Mouse (Mus musculus) heart, embryonic 14.5 days (tissue): Measurements from ENCODE around the gene Atp6v0e. TPM values are rescaled to one million over a fixed set of nuclear protein-coding genes. Genes with fewer than 3 reads are reported as not detected.

ENCODE experiments used
- ATAC-seq: fragments of 200-750 bp; cut with Nextera tagmentation; 2 replicates; pipeline ENCODE4 v1.8.0; 2017; ENCODE audit warnings: low read depth, moderate TSS enrichment; ENCODE audit not compliant: insufficient number of reproducible peaks, insufficient read depth, low FRiP score
- H3K27ac ChIP-seq, 2 experiments: fragments of 200-500 bp in 1 of 2; fragments of 300-500 bp in 1 of 2; sonication (generic) in 1 of 2; replicated peaks in 1 of 2; 2 replicates each; pipeline ENCODE4 v1.5.1; 2012 to 2014; ENCODE audit warnings: low read depth in 2 of 2, low read length in 2 of 2, control low read depth in 1 of 2, mild to moderate bottlenecking in 1 of 2, mixed read lengths in 1 of 2; ENCODE audit not compliant: control insufficient read depth in 1 of 2, insufficient read depth in 1 of 2
- H3K27me3 ChIP-seq: fragments of 300-500 bp; sonication (generic); 2 replicates; pipeline ENCODE4 v1.6.1; 2014; ENCODE audit warnings: mild to moderate bottlenecking, low read length, control low read depth; ENCODE audit not compliant: control insufficient read depth, insufficient read depth
- H3K36me3 ChIP-seq: fragments of 300-500 bp; sonication (generic); 2 replicates; pipeline ENCODE4 v1.6.1; 2014; ENCODE audit warnings: mild to moderate bottlenecking, control low read depth, low read length, mixed read lengths; ENCODE audit not compliant: control insufficient read depth, insufficient read depth
- H3K4me1 ChIP-seq, 2 experiments: fragments of 200-500 bp in 1 of 2; fragments of 300-500 bp in 1 of 2; sonication (generic) in 1 of 2; 2 replicates each; pipeline ENCODE4 v1.6.1; 2012 to 2014; ENCODE audit warnings: low read length in 2 of 2, control low read depth in 1 of 2, mixed read lengths in 1 of 2; ENCODE audit not compliant: control insufficient read depth in 2 of 2, insufficient read depth in 2 of 2
- H3K4me2 ChIP-seq: fragments of 300-500 bp; sonication (generic); 2 replicates; pipeline ENCODE4 v1.6.1; 2014; ENCODE audit warnings: mild to moderate bottlenecking, low read length
- H3K4me3 ChIP-seq, 2 experiments: fragments of 200-500 bp in 1 of 2; fragments of 300-500 bp in 1 of 2; sonication (generic) in 1 of 2; 2 replicates each; pipeline ENCODE4 v1.5.1; 2012 to 2014; ENCODE audit warnings: low read length in 2 of 2, mild to moderate bottlenecking in 2 of 2, control low read depth in 1 of 2, low read depth in 1 of 2, moderate library complexity in 1 of 2; ENCODE audit not compliant: control insufficient read depth in 1 of 2, insufficient read depth in 1 of 2
- H3K9ac ChIP-seq: fragments of 300-500 bp; sonication (generic); 2 replicates; pipeline ENCODE4 v1.6.1; 2014; ENCODE audit warnings: mild to moderate bottlenecking, low read length
- H3K9me3 ChIP-seq: fragments of 300-500 bp; sonication (generic); 2 replicates; pipeline ENCODE4 v1.6.1; 2016; ENCODE audit warnings: low read length, control low read depth; ENCODE audit not compliant: control insufficient read depth
- WGBS: fragments of 180-500 bp; shearing (Covaris S2); extraction: QIAGEN DNeasy Blood & Tissue Kit; methylation state at CpG from one replicate; pipeline ENCODE4 v1.1.7; 2014; 5-methylcytosine and 5-hydroxymethylcytosine counted together
- polyA plus RNA-seq: library from polyadenylated mRNA; unstranded; fragments of >200 nt; fragmentation: Nextera tagmentation; extraction: Ambion mirVana; gene quantifications from 2 replicates; pipeline ENCODE4 v1.2.1, GENCODE M21; 2014

The Atp6v0e gene
- polyA plus RNA-seq, 1 experiment from 2014 or later, result 227 TPM

DNA sequence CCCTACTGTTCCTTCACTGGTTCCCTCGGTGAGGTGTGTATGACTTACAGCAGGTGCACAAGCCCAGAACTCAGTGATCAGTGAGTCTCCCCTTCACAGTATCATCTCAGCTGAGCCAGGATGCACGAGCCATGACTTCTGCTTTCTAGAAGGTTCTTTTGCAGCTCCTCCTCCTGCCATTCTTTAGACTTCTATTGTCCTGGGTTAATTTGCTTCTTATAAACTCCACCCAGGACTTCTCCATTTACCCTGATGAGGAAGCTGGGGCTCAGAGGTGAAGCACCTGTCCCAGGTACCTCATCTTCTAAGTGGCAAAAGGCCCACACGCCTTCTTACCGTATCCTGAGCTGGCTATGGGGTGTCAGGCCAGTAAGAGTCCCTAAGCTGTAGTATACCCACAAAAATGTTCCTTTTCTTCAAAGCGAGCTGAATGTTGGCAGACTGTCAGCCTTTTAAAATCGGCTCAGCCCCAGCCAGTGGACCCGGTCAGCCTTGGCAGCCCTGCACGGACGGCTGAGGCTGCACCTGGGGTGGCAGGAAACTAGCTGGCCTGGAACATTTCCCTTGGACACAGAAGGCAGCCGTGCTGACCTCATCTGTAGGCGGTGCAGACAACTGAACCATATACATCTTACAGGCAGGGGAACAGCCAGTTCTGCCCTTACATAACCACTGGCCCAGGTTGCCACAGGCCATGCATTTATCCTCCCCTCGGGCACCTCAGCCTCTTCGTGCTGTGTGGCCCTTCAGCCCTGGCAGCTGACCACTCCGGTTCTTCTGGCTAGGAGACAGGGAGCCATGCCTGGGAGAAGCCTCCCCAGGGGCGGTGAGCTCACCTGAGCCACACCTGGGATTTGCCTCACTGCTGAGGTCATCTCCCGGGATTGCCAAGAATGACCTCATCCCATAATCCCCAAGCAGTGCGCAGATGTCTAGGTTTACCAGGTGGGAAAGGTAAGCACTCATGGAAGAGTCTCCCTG lies 42.0 kb upstream of the Atp6v0e start:
- H3K4me3 ChIP-seq, result no peak overlapping the region
- no peak overlapping the region for H3K9ac ChIP-seq
- H3K4me1 ChIP-seq, result peaks cover 4 to 26% of the 10 kb centered on the region in 2 experiments; a peak in 2 of 4 replicates
- 77% methylated on average over 17 of the region's 17 CpGs for WGBS
- H3K27ac ChIP-seq, result peak overlapping the region; percentile 36 to 46; a peak in 3 of 4 replicates
- peak; percentile 68; the same call in 1 of the 2 replicates for ATAC-seq
- H3K4me2 ChIP-seq, result no peak overlapping the region
- no peaks in the 10 kb centered on the region for H3K9me3 ChIP-seq
- no peaks in the 10 kb centered on the region for H3K27me3 ChIP-seq
- peaks cover 67% of the 10 kb centered on the region for H3K36me3 ChIP-seq

DNA sequence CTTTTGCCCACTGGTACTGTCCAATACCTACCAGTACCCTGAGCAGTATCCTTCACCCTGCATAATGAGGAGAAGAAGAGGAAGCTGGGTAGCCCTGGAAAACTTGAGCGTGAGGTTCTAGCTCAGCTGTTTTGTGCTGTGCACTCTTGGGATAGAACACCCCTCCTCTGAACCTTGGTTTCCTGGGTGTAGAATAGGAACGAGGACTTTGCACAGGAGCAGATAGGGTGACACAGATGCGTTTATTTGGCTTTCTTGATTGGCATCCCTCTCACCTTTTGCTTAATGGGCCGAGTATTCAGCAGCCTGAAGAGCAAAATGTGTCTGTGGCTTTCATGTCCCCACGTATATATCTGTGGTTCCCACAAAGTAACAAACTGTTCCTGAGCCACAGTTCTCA lies 41.1 kb upstream of the Atp6v0e start:
- H3K27ac ChIP-seq, result no peak overlapping the region
- H3K27me3 ChIP-seq, result no peaks in the 10 kb centered on the region
- no peak overlapping the region for H3K4me2 ChIP-seq
- no peak for ATAC-seq
- H3K4me1 ChIP-seq, result peaks cover 4 to 21% of the 10 kb centered on the region in 2 experiments; a peak in 2 of 4 replicates
- no peak overlapping the region for H3K9ac ChIP-seq
- no peaks in the 10 kb centered on the region for H3K9me3 ChIP-seq
- 81% methylated on average over 5 of the region's 5 CpGs for WGBS
- no peak overlapping the region for H3K4me3 ChIP-seq
- H3K36me3 ChIP-seq, result peaks cover 67% of the 10 kb centered on the region

DNA sequence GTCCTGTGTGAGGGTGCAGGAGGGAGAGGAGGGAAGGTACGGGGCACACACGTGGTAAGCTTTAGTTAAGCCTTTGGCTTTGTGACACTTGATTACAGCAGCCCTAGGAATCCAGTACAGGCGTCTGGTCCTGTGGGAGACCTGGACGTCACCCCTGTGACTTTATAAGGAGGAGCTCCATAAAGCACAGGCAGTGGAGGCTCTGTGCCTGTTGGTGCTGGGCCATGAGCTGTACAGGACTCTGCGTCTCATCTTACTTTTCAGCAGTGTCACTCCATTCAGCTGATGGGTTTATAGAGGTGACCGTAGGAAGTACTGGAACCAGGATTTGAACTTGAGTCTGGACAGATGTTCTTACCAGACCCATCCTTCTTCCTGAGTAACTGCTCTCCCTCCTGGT lies 39.0 kb upstream of the Atp6v0e start:
- Histone ChIP-seq H3K27me3 (no peaks in the 10 kb centered on the region), H3K4me1 (peaks cover 2 to 13% of the 10 kb centered on the region in 2 experiments; a peak in 2 of 4 replicates), H3K27ac (no peak overlapping the region), H3K9ac (no peak overlapping the region), H3K4me3 (no peak overlapping the region), H3K9me3 (no peaks in the 10 kb centered on the region), H3K36me3 (peaks cover 71% of the 10 kb centered on the region), H3K4me2 (no peak overlapping the region)
- 69% methylated on average over 6 of the region's 6 CpGs for WGBS
- ATAC-seq, result no peak

DNA sequence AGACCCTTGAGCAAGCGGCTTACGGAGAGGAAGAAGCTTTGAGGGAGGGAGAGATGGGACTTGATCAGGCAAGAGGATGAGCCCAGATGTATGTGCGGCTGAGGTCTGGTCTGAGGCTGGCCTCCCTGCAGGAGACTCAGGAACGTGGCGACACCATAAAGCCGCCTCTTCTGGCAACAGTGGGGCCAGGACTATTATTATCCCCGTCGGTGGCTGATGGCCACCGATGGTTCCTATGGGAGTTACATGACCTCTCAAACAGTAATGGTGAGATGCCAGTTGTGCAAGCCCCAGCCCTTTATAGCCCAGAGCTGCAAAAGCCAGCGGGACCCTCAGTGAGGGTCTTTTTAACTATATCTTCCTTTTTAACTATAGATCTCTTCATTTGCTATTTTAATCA lies 38.0 kb upstream of the Atp6v0e start:
- Histone ChIP-seq H3K27me3 (no peaks in the 10 kb centered on the region), H3K27ac (no peak overlapping the region), H3K36me3 (peaks cover 78% of the 10 kb centered on the region), H3K4me1 (peaks cover 2 to 13% of the 10 kb centered on the region in 2 experiments; a peak in 2 of 4 replicates), H3K9ac (no peak overlapping the region), H3K9me3 (no peaks in the 10 kb centered on the region), H3K4me3 (no peak overlapping the region), H3K4me2 (no peak overlapping the region)
- 81% methylated on average over 10 of the region's 10 CpGs for WGBS
- ATAC-seq, result no peak

DNA sequence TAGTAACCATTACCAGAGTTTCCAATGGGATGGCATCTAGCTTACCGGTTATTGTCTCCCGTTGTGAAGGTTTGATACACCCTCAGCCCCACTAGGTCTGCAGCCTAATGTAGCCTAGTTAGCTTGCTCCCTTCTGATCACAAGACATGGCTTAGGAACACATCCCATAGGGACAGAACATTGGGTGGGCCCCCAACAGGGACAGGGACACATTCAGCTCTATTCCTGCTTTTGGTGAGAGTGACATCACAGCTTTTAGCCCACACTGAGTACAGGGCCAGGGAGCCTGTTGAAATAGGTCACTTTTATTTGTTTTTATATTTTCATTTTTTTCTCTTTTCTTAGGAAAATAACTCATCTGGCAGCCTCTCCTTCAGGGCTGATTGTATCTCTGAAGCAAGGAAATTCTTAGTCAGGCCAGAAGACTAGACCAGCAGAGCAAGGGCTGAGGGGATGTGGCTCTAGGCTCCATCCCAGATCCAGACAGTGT lies 37.5 kb upstream of the Atp6v0e start:
- peaks cover 82% of the 10 kb centered on the region for H3K36me3 ChIP-seq
- 93% methylated on average over 2 of the region's 2 CpGs for WGBS
- ATAC-seq, result no peak
- no peak overlapping the region for H3K27ac ChIP-seq
- H3K4me1 ChIP-seq, result peaks cover 2 to 13% of the 10 kb centered on the region in 2 experiments; a peak in 2 of 4 replicates
- no peak overlapping the region for H3K4me2 ChIP-seq
- no peak overlapping the region for H3K9ac ChIP-seq
- no peaks in the 10 kb centered on the region for H3K9me3 ChIP-seq
- H3K4me3 ChIP-seq, result no peak overlapping the region
- no peaks in the 10 kb centered on the region for H3K27me3 ChIP-seq

DNA sequence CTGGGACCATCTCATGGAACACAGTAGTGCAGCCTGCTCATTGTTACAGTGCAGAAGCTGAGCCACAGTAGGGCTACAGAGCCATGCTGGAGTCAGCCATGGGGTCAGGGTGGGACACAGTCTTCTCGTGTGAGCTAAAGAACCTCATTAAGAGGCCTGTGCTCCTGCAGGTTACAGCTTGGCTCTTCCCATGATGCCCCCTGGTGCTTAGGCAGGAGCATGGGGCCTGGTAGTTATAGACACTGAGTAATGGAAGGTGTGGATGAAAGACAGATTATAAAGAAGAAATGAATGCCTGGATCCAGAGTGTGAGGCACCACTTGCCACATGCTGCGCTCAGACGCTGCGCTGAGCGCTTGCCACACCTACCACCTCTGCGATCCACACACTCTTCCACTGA lies 34.6 kb upstream of the Atp6v0e start:
- no peak for ATAC-seq
- H3K9ac ChIP-seq, result no peak overlapping the region
- no peak overlapping the region for H3K4me2 ChIP-seq
- no peak overlapping the region for H3K27ac ChIP-seq
- peaks cover 91% of the 10 kb centered on the region for H3K36me3 ChIP-seq
- no peak overlapping the region for H3K4me3 ChIP-seq
- H3K4me1 ChIP-seq, result no peaks in the 10 kb centered on the region; a peak in 1 of 4 replicates
- no peaks in the 10 kb centered on the region for H3K27me3 ChIP-seq
- H3K9me3 ChIP-seq, result no peaks in the 10 kb centered on the region
- WGBS, result 83% methylated on average over 6 of the region's 6 CpGs

DNA sequence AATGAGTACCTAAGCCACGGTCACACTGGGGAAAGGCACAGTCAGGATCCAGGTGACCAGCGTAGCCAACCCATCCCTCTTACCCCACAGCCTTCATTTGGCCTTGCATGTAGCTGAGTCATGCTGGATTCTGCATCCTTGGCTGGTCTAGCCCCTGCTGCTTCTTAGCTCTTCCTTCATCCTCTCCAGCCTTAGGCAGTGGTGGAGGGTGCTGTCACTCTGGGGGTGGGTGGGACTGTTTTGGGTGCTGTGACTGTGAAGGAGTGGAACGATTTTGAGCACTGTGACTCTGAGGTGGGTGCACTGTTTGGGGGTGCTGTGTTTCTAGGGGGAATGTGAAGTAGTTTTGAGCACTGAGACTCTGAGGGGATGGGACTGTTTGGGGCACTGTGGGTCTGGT lies 34.1 kb upstream of the Atp6v0e start:
- no peak for ATAC-seq
- no peak overlapping the region for H3K27ac ChIP-seq
- H3K36me3 ChIP-seq, result peaks cover 93% of the 10 kb centered on the region
- no peaks in the 10 kb centered on the region for H3K27me3 ChIP-seq
- H3K9me3 ChIP-seq, result no peaks in the 10 kb centered on the region
- H3K4me3 ChIP-seq, result no peak overlapping the region
- no peaks in the 10 kb centered on the region; a peak in 1 of 4 replicates for H3K4me1 ChIP-seq
- 95% methylated on average over 3 of the region's 3 CpGs for WGBS
- H3K4me2 ChIP-seq, result no peak overlapping the region
- no peak overlapping the region for H3K9ac ChIP-seq
